Mouse (Mus musculus) frontal cortex, postnatal 36 days (tissue): ENCODE data around the gene Gm20388.

Source experiments
- DNase-seq, 2 experiments: peaks; one replicate each; pipeline ENCODE4 v3.0.0; 2022; ENCODE audit warnings: low spot score in 2 of 2

Gene Gm20388

GRCm38 (mm10) chr8:121751407-121751806, 1840.8 kb downstream of the Gm20388 start:
- DNase-seq = peak in 1 of 2 experiments; percentile 67

GRCm38 (mm10) chr8:121758470-121758869, 1847.8 kb downstream of the Gm20388 start:
- peak in 1 of 2 experiments; percentile 66 for DNase-seq

GRCm38 (mm10) chr8:121760484-121760883, 1849.8 kb downstream of the Gm20388 start:
- DNase-seq = no peak

GRCm38 (mm10) chr8:121761480-121761879, 1850.8 kb downstream of the Gm20388 start:
- DNase-seq = no peak

- no peak for DNase-seq
Observed at GRCm38 (mm10) chr8:121762999-121763699, 1852.5 kb downstream of the Gm20388 start.

GRCm38 (mm10) chr8:121763700-121764013, 1853.0 kb downstream of the Gm20388 start:
- no peak for DNase-seq

- peak in 1 of 2 experiments; percentile 56 for DNase-seq
Observed at GRCm38 (mm10) chr8:121765594-121766138, 1855.0 kb downstream of the Gm20388 start.

- DNase-seq = no peak
Observed at GRCm38 (mm10) chr8:121769095-121769494, 1858.5 kb downstream of the Gm20388 start.

GRCm38 (mm10) chr8:121769621-121770020, 1859.0 kb downstream of the Gm20388 start:
- no peak for DNase-seq

- peak in 1 of 2 experiments; percentile 58 for DNase-seq
Observed at GRCm38 (mm10) chr8:121770845-121771752, 1860.5 kb downstream of the Gm20388 start.

- DNase-seq = no peak
Observed at GRCm38 (mm10) chr8:121773876-121774275, 1863.2 kb downstream of the Gm20388 start.

GRCm38 (mm10) chr8:121782493-121782892, 1871.9 kb downstream of the Gm20388 start:
- no peak for DNase-seq

GRCm38 (mm10) chr8:121786542-121786941, 1875.9 kb downstream of the Gm20388 start:
- DNase-seq = peak; percentile 67 to 85

- no peak for DNase-seq
Observed at GRCm38 (mm10) chr8:121788786-121789185, 1878.1 kb downstream of the Gm20388 start.

- no peak for DNase-seq
Observed at GRCm38 (mm10) chr8:121792159-121792558, 1881.5 kb downstream of the Gm20388 start.

GRCm38 (mm10) chr8:121792627-121793026, 1882.0 kb downstream of the Gm20388 start:
- DNase-seq = no peak

GRCm38 (mm10) chr8:121794151-121794550, 1883.5 kb downstream of the Gm20388 start:
- DNase-seq = no peak

GRCm38 (mm10) chr8:121795461-121795860, 1884.8 kb downstream of the Gm20388 start:
- DNase-seq = no peak

- no peak for DNase-seq
Observed at GRCm38 (mm10) chr8:121796406-121796805, 1885.8 kb downstream of the Gm20388 start.

GRCm38 (mm10) chr8:121798401-121798800, 1887.8 kb downstream of the Gm20388 start:
- no peak for DNase-seq

- no peak for DNase-seq
Observed at GRCm38 (mm10) chr8:121804829-121805228, 1894.2 kb downstream of the Gm20388 start.

GRCm38 (mm10) chr8:121806126-121806525, 1895.5 kb downstream of the Gm20388 start:
- no peak for DNase-seq

- no peak for DNase-seq
Observed at GRCm38 (mm10) chr8:121808032-121808431, 1897.4 kb downstream of the Gm20388 start.
